Mouse (Mus musculus): Measurements from ENCODE around the gene Slc22a23. TPM values are rescaled to one million over a fixed set of nuclear protein-coding genes. Genes with fewer than 3 reads are reported as not detected.

Slc22a23 gene
- polyA plus RNA-seq, 1 experiment, result 10.6 TPM

- DNase-seq (ENCODE audit: low read depth), result no peak
Observed at GRCm38 (mm10) chr13:34163304-34163975, 181.5 kb downstream of the Slc22a23 start.

GRCm38 (mm10) chr13:34162491-34163303 is 182.3 kb downstream of the Slc22a23 start, which contains the start of gene Psmg4:
Psmg4 (plus strand) TSS chr13:34162964.
- no peak for DNase-seq (ENCODE audit: low read depth)

- DNase-seq (ENCODE audit: low read depth), result no peak
Observed at GRCm38 (mm10) chr13:34159926-34160325, 185.1 kb downstream of the Slc22a23 start.

GRCm38 (mm10) chr13:34157596-34158157 is 187.3 kb downstream of the Slc22a23 start:
- DNase-seq (ENCODE audit: low read depth), result no peak

GRCm38 (mm10) chr13:34156840-34157185 is 188.2 kb downstream of the Slc22a23 start:
- no peak for DNase-seq (ENCODE audit: low read depth)

- DNase-seq (ENCODE audit: low read depth), result no peak
Observed at GRCm38 (mm10) chr13:34156133-34156839, 188.7 kb downstream of the Slc22a23 start.

- DNase-seq (ENCODE audit: low read depth), result no peak
Observed at GRCm38 (mm10) chr13:34154931-34155272, 190.1 kb downstream of the Slc22a23 start.

GRCm38 (mm10) chr13:34154217-34154930 is 190.6 kb downstream of the Slc22a23 start:
- no peak for DNase-seq (ENCODE audit: low read depth)

GRCm38 (mm10) chr13:34153254-34154011 is 191.5 kb downstream of the Slc22a23 start:
- DNase-seq (ENCODE audit: low read depth), result no peak

GRCm38 (mm10) chr13:34152695-34153094 is 192.3 kb downstream of the Slc22a23 start:
- no peak for DNase-seq (ENCODE audit: low read depth)

- DNase-seq (ENCODE audit: low read depth), result no peak
Observed at GRCm38 (mm10) chr13:34151425-34151824, 193.6 kb downstream of the Slc22a23 start.

- DNase-seq (ENCODE audit: low read depth), result no peak
Observed at GRCm38 (mm10) chr13:34150271-34151027, 194.5 kb downstream of the Slc22a23 start.

GRCm38 (mm10) chr13:34149463-34150176 is 195.4 kb downstream of the Slc22a23 start:
- no peak for DNase-seq (ENCODE audit: low read depth)

GRCm38 (mm10) chr13:34148767-34149392 is 196.1 kb downstream of the Slc22a23 start:
- DNase-seq (ENCODE audit: low read depth), result no peak

GRCm38 (mm10) chr13:34148181-34148580 is 196.8 kb downstream of the Slc22a23 start:
- DNase-seq (ENCODE audit: low read depth), result no peak

GRCm38 (mm10) chr13:34146916-34147315 is 198.1 kb downstream of the Slc22a23 start:
- DNase-seq (ENCODE audit: low read depth), result no peak

GRCm38 (mm10) chr13:34143389-34143788 is 201.6 kb downstream of the Slc22a23 start:
- DNase-seq (ENCODE audit: low read depth), result no peak

GRCm38 (mm10) chr13:34136605-34137004 is 208.4 kb downstream of the Slc22a23 start:
- no peak for DNase-seq (ENCODE audit: low read depth)

GRCm38 (mm10) chr13:34134276-34134675 is 210.7 kb downstream of the Slc22a23 start:
- DNase-seq (ENCODE audit: low read depth), result no peak

All from gonadal fat pad, adult 2 months (tissue).